Mouse (Mus musculus): ENCODE measurements at regions not wholly inside any gene's neighbourhood (a gene's known extent, or its start where the extent isn't known, plus 50 kb on each side); places are given as distances from the start of the nearest gene placed in this dataset.

DNA sequence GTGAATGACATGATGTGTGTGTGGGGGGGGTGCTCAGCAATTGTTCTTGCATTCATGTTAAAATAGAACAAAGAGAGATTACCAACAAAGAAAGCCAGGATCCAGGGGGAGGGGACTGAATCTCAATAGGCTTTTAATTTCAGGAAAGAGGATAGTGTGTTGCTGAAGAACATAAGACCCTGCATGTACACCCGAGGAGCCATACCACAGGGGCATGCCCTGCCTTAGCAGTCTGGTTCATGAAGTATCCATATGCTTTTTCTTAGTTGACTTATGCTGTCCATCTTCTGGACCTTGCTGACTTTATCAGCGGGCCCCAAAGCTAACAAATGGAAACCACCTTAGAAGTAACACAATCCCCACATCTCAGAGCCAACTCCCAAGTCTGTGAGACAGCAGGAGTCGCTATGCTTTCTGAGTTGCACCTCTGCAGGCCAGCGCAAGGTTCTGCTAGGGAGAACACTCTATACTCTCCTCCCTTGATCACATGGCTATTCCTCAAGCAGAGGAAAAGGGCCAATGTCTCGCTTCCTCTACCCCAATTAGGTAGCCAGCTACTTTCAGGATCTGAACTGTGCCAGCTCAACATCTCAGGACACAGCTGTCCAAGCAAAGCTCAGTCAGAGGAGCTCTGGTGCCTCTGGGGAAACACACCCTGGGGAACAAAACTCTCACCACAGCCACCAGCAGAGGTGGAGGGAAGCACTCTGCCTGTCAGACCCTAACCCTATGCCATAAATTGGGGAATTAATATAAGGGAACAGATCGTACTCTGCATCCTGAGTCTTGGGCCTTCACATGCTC is 52.9 kb upstream of the Lmo4 start:
- no peak for TF ChIP-seq CTCF (IDR thresholded peaks at IDR 0.05; ENCODE audit: low read depth, low read length)
- TF ChIP-seq POLR2A (IDR thresholded peaks at IDR 0.05; ENCODE audit: extremely low read depth, insufficient read depth, low read length): no peak

All from liver, adult 2 months (tissue).